Mouse (Mus musculus): ENCODE measurements around the gene B830017H08Rik.

Gene B830017H08Rik

DNA sequence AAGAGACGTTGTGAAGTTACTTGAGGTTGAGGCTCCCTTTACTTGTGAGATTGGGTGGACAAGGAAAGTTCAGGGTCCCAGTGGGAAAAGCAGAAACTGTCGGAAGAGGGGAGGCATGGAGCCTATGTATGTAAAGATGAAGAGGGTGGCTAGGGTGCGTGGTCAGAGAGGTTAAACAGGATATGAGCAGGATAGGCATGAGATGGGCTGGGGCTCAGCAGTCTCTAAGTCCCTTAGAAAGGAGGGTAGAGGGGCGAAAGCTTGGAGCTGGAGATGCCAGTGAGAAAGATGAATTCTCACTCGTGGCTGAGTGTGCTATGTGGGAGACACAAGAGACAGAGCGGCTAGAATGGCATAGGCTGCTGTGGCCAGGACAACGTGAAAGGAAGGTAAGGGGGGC lies at the start of gene B830017H08Rik:
B830017H08Rik (plus strand) TSS at position 301 of the 400 bp plus-strand sequence.
- in situ Hi-C loops (cut with MboI), result no loop called here

DNA sequence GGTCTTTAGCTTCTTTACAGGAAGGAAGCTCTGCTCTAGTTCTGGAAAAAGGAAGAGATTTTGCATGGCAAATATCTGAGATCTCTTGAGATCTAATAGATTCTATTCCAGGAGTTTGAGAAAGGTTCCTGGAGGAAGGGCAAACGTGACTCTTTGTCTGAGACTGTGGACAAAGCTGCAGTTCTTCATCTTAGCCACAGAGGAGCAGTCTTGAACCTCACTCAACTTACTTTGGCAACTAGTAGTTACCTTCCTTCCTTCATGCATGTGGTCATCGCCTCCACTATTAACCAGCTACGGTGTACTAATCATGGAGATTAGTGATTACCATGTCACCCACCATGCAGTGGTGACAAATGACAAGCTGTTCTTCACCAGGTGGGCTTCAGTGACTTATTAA lies 47.6 kb upstream of the B830017H08Rik start:
- in situ Hi-C loops (cut with MboI), result no loop called here

DNA sequence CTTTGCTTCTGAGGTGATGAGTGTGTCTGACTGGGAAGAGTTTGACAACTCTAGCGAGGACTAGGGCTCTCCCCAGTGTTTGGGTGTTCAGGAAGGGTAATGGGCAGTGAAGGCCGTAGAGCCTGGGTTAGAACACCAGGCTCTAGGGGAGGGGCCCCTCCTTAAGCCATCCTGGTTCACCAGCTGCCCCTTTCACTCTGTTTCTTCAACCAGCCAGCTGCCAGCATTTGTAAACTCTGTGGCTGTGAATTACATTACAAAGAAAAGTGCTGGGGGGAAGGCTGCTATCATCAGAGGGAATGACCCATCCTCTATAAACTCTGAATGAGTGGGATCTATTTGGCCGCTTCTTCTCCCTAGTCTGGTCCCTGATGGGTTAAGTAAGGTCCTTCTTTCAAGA lies 40.2 kb upstream of the B830017H08Rik start:
- in situ Hi-C loops (cut with MboI), result no loop called here

DNA sequence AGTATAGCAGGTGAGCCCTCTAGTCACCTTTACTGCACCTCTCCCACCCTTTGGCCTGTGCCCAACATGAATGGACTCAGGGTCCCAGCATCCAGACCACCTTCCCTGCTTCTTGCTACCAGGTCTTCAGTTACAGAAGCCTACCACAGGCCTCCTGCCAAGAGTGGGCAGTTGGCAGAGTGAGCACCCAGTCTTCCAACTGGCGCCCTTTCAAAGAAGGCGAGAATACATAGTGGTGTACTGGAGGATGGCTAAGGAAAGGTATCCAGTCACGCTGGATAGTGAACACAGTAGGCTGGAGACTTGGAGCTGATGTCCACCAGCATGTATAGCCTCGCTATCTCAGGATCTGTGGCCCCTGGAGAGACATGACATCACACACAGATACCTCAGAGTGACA lies 38.9 kb upstream of the B830017H08Rik start:
- in situ Hi-C loops (cut with MboI), result no loop called here

DNA sequence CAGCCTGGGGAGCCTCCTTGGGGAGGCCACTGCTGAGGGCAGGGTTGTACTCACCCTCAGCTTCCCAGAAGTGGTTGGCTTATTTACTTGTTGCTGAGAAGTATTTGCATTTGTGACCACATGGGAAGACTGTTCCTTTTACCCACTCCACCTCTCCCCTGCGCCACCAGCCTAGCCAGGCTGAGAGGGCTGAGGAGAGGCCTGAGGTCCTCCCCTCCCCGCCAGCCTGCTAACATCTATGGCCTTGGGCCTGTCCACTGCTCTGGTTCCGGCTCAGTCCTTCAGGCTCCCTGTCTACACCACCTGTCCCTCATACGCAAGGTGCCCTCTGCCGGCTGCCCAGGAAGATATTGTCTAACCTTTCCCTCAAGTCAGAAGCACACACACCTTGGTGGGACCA lies 37.3 kb upstream of the B830017H08Rik start:
- in situ Hi-C loops (cut with MboI), result no loop called here

- in situ Hi-C loops (cut with MboI), result no loop called here
Observed at GRCm38 (mm10) chr16:17796519-17796918, 36.4 kb upstream of the B830017H08Rik start.

DNA sequence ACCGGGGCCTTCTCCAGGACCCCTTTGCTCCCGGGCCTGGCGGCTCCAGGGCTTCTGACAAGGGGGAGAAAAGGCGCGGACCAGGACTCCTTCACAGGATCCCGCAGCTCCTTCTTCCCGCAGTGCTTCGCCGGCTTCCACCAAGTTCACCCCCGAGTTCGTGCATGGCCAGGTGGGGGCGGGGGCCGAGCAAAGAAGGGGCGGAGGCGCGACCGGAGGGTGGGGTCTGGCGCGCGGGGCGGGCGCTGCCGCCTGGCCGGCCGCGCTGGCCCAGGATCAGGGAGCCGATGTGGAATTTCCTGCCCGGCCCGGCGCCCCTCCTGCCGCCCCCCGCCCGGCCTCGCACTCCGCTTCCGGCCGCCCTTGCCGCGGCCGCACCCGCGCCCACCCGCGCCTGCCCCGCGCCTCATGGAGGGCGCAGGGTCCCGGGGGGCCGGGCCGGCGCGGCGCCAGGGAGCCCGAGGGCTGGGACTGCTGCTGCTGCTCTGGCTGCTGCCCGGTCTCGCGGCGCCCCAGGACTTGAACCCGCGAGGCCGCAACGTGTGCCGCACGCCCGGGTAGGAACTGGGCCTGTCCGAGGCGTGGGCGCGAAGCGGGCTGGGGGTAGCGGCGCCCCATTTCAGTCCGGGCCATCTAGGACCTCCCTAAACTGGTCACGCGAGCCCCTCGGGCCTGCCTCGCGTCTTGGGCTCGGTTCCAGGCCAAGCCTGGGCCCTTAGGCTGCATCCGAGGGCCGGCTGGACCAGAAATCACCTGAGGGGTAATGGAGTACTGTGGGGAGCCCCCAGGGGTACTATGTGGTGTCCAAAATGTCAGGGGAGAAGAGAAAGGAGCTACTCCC lies 35.7 kb upstream of the B830017H08Rik start, which contains the start of gene Scarf2:
Scarf2 (plus strand) TSS at position 312 of the 841 bp plus-strand sequence.
- in situ Hi-C loops (cut with MboI), result no loop called here

- in situ Hi-C loops (cut with MboI), result no loop called here
Observed at GRCm38 (mm10) chr16:17797812-17798311, 35.1 kb upstream of the B830017H08Rik start.

- in situ Hi-C loops (cut with MboI), result no loop called here
Observed at GRCm38 (mm10) chr16:17798321-17799180, 34.4 kb upstream of the B830017H08Rik start.

DNA sequence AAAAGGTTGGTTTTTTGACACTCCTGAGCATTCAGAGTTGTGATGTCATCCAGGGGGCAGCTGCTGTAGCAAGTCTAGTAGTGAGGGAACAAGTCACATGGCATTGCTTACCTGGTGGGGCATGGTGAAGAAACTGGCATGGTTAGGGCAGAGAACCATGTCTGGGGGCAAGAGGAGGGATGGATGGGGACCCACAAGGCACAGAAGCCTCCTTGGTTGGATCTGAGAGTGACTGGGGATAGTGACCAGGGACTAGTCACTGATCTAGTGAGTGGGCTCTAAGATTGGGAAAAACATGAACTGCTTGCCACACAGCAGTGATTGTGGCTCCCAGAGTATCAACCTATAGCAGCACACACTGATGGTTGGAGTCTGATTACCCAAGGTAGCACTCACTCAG lies 33.3 kb upstream of the B830017H08Rik start:
- in situ Hi-C loops (cut with MboI), result no loop called here

DNA sequence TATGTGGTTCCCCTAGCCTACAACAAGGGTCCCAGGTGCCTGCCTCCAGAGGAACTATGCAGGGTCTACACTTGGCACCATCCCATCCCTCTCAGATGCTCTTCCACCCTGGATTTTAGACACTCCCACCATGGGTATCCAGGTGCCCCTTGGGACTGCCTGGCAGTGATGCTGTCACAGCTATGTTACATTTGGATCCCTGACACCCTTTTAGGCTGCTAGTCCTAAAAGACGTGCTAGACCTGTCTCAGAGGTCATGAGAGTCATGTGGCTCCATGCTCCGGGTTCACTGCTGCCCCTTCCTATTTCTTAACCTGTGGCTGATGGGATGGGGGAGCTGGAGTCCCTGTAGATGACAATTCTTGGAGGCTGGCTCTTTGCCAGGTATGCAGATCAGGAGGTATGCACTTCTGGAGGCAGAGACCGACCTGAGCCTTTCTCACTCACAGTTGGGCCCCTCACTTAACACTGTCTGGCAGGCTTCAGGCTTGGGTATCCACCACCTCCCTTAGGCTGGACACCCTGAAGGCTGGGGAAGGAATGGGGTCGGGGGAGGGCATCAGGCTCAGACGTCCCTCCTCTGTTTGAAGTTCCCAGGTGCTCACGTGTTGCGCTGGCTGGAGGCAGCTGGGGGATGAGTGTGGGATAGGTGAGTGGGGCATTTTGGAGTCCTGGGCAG lies 31.0 kb upstream of the B830017H08Rik start:
- in situ Hi-C loops (cut with MboI), result no loop called here

- in situ Hi-C loops (cut with MboI), result no loop called here
Observed at GRCm38 (mm10) chr16:17802456-17802838, 30.5 kb upstream of the B830017H08Rik start.

GRCm38 (mm10) chr16:17802839-17803674 lies 29.9 kb upstream of the B830017H08Rik start:
- in situ Hi-C loops (cut with MboI), result no loop called here

DNA sequence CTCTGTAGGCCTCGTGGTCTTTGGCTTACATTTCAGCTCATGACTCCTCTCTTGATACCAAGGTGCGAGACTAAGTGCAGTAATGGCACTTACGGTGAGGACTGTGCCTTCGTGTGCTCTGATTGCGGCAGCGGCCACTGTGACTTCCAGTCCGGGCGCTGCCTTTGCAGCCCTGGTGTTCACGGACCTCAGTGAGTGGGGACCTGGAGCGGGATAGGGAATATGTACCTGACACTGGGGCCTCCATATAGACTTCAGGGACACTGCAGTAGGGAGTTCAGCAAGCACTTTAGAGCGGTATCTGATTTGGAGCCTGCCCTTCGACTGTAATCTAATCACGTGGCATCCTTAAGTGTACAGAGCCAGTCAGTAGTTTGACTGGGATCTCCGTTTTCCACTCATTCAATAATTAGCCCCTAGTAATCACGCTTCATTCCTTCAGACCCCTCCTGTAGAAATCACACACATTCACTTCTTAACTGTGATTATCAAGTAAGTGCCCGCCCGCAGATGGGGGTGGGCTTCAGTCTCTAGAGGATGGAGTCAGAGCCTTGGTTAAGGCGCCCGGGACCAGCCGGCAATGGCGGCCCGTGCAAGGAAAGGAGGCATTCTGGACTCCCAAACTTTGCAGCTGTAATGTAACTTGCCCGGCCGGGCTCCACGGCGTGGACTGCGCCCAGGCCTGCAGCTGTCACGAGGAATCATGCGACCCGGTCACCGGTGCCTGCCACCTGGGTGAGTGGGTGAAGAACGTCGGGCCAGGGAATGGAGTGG lies 29.1 kb upstream of the B830017H08Rik start:
- in situ Hi-C loops (cut with MboI), result no loop called here

DNA sequence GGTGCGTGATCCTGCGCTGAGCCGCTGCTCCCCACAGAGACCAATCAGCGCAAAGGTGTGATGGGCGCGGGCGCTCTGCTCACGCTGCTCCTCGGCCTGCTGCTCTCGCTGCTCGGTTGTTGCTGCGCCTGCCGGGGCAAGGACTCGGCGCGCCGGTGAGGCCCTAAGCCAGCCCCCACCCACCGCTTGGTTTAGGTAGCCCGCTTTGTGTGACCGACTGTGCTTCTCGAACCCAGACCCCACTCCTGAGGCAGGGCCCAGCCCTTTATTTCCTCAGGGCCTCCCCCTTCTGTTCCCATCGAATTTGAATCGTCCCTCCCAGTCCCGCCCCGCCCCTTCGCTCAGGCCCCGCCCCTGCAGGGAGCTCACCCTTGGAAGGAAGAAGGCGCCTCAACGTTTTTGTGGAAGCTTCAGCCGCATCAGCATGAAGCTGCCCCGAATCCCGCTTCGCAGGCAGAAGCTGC lies 28.4 kb upstream of the B830017H08Rik start:
- in situ Hi-C loops (cut with MboI), result no loop called here

- in situ Hi-C loops (cut with MboI), result no loop called here
Observed at GRCm38 (mm10) chr16:17804982-17805381, 27.9 kb upstream of the B830017H08Rik start.

DNA sequence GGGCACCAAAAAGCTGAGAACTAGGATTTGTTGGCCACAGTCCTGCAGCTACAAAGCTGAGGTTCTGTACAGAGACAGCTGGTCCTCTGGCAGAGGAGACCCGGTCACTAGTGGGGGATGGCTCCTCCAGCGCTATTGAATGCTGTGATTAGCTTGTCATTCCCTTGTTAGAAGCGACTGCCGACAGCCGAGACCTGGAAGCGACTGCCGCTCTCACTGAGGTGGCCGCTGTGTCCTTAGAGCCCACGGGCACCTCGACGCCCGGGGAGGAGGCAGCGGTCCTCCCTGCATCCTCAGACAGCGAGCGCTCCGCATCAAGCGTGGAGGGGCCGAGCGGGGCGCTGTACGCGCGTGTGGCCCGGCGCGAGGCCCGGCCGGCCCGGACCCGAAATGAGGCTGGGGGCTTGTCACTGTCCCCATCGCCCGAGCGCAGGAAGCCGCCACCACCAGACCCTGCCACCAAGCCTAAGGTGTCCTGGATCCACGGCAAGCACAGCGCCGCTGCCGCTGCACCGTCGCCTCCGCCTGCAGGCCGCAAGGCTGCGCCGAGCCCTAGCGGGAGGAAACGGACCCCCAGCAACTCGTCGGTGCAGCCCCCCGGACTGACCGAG lies 26.2 kb upstream of the B830017H08Rik start:
- in situ Hi-C loops (cut with MboI), result no loop called here

DNA sequence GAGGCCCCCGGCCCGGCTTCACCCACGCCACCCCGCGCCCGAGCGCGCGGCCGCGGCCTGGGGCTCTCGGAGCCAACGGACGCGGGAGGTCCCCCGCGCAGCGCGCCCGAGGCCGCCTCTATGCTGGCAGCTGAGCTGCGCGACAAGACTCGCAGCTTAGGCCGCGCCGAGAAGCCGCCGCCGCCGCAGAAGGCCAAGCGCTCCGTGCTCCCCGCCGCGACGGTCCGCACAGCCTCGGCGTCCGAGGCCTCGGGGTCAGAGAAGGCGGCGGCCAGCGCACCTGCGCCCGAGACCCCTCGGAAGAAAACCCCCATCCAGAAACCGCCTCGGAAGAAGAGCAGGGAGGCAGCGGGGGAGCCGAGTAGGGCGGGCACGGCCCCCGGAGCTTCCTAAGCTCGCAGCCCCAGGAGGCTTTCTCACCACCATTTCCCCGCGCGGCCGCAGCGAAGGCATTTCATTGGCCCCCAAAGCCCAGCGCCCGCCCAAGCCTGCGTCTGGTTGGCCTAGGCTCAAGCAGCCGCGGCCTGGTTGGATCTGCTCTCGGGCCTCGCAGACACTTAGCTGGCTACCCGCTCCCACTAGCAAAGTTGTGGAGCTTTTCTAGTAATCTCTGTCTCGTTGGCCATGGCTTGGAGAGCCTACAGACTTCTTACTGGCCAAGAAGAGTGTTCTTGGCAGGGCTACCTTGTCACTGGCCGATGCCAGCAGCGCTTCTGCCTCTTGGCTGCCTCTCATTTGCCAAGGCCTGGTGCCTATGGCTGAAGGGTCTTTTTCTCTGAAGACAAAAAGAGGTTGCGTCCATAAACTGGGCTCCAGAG lies 25.5 kb upstream of the B830017H08Rik start:
- in situ Hi-C loops (cut with MboI), result no loop called here

DNA sequence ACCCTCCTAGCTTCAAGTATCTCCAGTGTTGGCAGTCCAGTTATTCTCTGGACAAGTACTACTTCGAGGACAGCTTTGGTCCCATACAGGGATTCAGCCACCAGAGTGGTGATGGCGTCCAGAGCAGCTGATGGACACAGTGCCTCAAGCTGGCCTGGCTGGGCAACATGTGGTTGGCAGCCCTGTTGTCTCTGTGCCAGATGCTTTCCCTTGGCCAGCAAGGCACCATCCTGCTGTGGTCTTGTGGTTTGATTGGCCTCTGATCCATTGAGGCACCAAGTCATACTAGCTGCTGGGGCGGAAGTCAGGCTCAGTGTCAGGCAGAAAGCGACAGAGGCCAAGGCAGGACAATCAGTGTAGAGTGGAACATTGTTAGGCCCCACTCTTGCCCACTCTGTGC lies 23.8 kb upstream of the B830017H08Rik start:
- in situ Hi-C loops (cut with MboI), result no loop called here

Data from mature B cell (primary cell).